Mouse (Mus musculus): ENCODE data around the gene Plek. TPM values are rescaled to one million over a fixed set of nuclear protein-coding genes. Genes with fewer than 3 reads are reported as not detected.

Gene Plek
- polyA plus RNA-seq, 1 experiment: not detected

DNA sequence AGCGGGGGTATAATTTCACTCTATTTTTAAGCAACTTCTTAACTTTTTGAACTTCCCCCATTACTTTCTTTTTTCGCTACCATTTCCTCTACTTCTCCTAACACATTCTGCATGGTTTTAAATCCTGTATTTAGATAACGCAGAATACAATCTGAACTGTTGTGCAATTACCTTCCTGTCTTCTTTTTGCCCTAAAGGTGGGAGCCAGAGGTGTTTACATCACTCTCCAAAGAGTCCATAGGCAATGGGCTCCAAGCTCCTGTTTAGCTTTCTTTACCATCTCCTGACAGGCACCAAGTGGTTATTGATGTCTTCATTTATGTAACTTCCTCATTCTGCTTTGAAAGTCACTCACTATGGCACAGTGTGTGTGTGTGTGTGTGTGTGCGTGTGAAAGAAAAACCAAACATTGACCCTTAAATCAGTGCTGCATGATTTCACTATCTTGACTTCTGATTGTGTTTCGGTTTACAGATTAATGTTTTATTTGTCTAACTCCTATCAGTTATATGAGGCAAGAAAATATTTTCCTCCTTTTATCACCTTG is 73.9 kb downstream of the Plek start:
- H3K36me3 ChIP-seq (ENCODE audit: control insufficient read depth, insufficient read depth, low read length, poor library complexity, severe bottlenecking): no peaks in the 10 kb centered on the region
- no peak for TF ChIP-seq EP300 (IDR thresholded peaks at IDR 0.05; ENCODE audit: insufficient read depth, low read depth, low read length)
- no peak for TF ChIP-seq CTCF (IDR thresholded peaks at IDR 0.05; ENCODE audit: low read depth, low read length)
- TF ChIP-seq POLR2A (IDR thresholded peaks at IDR 0.05; ENCODE audit: insufficient read depth, low read length): no peak

DNA sequence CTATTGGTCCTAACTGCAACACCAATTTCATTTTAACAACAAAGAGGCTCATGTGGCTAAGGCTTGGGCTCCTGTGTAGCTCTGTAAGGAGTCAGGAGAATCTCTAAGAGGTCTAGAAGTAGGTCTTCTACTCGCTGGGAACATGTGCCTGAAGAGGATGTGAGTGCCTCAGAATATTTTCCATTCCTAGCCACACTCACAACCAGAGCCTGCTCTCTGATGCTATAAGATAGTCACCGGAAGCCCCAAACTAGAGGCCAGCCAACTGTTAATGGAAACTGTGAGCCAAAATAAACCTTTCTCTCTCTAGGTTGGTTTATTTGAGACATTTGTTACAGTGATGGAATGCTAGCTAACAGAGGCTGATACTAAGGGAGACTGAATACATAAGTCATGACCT is 74.6 kb downstream of the Plek start:
- Histone ChIP-seq H3K9me3 (replicated peaks; ENCODE audit: control insufficient read depth, insufficient read depth, low read length, poor library complexity, severe bottlenecking) (no peaks in the 10 kb centered on the region), H3K4me3 (ENCODE audit: low read depth, low read length) (no peak overlapping the region), H3K36me3 (ENCODE audit: control insufficient read depth, insufficient read depth, low read length, poor library complexity, severe bottlenecking) (no peaks in the 10 kb centered on the region), H3K4me1 (ENCODE audit: control insufficient read depth, insufficient read depth, low read length) (no peaks in the 10 kb centered on the region), H3K9ac (ENCODE audit: low read depth, poor library complexity, severe bottlenecking) (no peak overlapping the region), H3K27me3 (ENCODE audit: control insufficient read depth, insufficient read depth, low read length, poor library complexity, severe bottlenecking) (no peaks in the 10 kb centered on the region), H3K27ac (ENCODE audit: insufficient read depth, low read length) (no peak overlapping the region)
- no peak for TF ChIP-seq EP300 (IDR thresholded peaks at IDR 0.05; ENCODE audit: insufficient read depth, low read depth, low read length)
- no peak for TF ChIP-seq POLR2A (IDR thresholded peaks at IDR 0.05; ENCODE audit: insufficient read depth, low read length)
- TF ChIP-seq CTCF (IDR thresholded peaks at IDR 0.05; ENCODE audit: low read depth, low read length): no peak

More for the DNA sequence above, 73.9 kb downstream of the Plek start:
- Histone ChIP-seq H3K9me3 (replicated peaks; ENCODE audit: control insufficient read depth, insufficient read depth, low read length, poor library complexity, severe bottlenecking) (no peaks in the 10 kb centered on the region), H3K4me3 (ENCODE audit: low read depth, low read length) (no peak overlapping the region), H3K27me3 (ENCODE audit: control insufficient read depth, insufficient read depth, low read length, poor library complexity, severe bottlenecking) (no peaks in the 10 kb centered on the region), H3K4me1 (ENCODE audit: control insufficient read depth, insufficient read depth, low read length) (no peaks in the 10 kb centered on the region), H3K27ac (ENCODE audit: insufficient read depth, low read length) (no peak overlapping the region), H3K9ac (ENCODE audit: low read depth, poor library complexity, severe bottlenecking) (no peak overlapping the region)

DNA sequence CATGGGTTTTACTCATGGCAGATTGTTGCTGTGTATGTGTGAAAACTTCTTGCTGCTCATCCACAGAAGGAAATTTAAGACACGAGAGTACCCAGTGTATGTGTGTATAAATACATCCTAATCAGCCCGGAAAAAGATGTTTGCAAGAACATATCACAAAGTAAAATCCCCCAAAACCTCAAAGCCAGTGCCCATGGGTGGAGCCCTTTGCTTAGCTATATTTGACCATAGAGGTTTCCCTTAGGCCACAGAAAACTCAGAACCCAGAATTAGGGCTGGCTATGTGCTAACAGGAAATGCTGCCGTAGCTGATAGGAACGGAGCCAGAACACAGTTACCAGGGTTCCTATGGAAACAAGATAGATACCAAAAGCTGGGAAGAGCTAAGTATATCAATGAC is 75.2 kb downstream of the Plek start:
- Histone ChIP-seq H3K9me3 (replicated peaks; ENCODE audit: control insufficient read depth, insufficient read depth, low read length, poor library complexity, severe bottlenecking) (no peaks in the 10 kb centered on the region), H3K4me1 (ENCODE audit: control insufficient read depth, insufficient read depth, low read length) (no peaks in the 10 kb centered on the region), H3K27ac (ENCODE audit: insufficient read depth, low read length) (no peak overlapping the region), H3K4me3 (ENCODE audit: low read depth, low read length) (no peak overlapping the region), H3K27me3 (ENCODE audit: control insufficient read depth, insufficient read depth, low read length, poor library complexity, severe bottlenecking) (no peaks in the 10 kb centered on the region), H3K9ac (ENCODE audit: low read depth, poor library complexity, severe bottlenecking) (no peak overlapping the region), H3K36me3 (ENCODE audit: control insufficient read depth, insufficient read depth, low read length, poor library complexity, severe bottlenecking) (no peaks in the 10 kb centered on the region)
- TF ChIP-seq POLR2A (IDR thresholded peaks at IDR 0.05; ENCODE audit: insufficient read depth, low read length) (no peak), EP300 (IDR thresholded peaks at IDR 0.05; ENCODE audit: insufficient read depth, low read depth, low read length) (no peak), CTCF (IDR thresholded peaks at IDR 0.05; ENCODE audit: low read depth, low read length) (no peak)

DNA sequence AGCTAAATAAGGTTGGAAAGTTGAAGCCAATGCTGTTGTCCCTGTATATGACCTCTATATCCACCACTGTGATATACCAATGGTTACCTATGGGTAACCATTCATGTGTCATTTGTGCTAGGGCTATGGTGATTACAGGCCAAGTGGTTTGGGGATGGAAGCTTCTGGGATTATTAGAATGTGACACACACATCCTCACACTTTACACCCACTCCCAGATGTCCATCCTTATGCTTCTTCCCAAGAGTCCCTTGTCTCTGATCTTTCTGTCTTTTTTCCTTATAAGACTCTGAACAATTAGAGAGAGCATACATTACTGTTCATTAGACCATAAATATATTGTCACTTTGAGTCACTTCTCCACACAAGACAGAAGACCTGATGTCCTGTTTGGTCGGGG is 79.1 kb downstream of the Plek start:
- H3K27ac ChIP-seq (ENCODE audit: insufficient read depth, low read length): no peak overlapping the region
- no peaks in the 10 kb centered on the region for H3K9me3 ChIP-seq (replicated peaks; ENCODE audit: control insufficient read depth, insufficient read depth, low read length, poor library complexity, severe bottlenecking)
- no peak overlapping the region for H3K9ac ChIP-seq (ENCODE audit: low read depth, poor library complexity, severe bottlenecking)
- no peaks in the 10 kb centered on the region for H3K27me3 ChIP-seq (ENCODE audit: control insufficient read depth, insufficient read depth, low read length, poor library complexity, severe bottlenecking)
- no peak for TF ChIP-seq EP300 (IDR thresholded peaks at IDR 0.05; ENCODE audit: insufficient read depth, low read depth, low read length)
- TF ChIP-seq POLR2A (IDR thresholded peaks at IDR 0.05; ENCODE audit: insufficient read depth, low read length): no peak
- TF ChIP-seq CTCF (IDR thresholded peaks at IDR 0.05; ENCODE audit: low read depth, low read length): no peak
- no peak overlapping the region for H3K4me3 ChIP-seq (ENCODE audit: low read depth, low read length)
- H3K4me1 ChIP-seq (ENCODE audit: control insufficient read depth, insufficient read depth, low read length): no peaks in the 10 kb centered on the region
- H3K36me3 ChIP-seq (ENCODE audit: control insufficient read depth, insufficient read depth, low read length, poor library complexity, severe bottlenecking): no peaks in the 10 kb centered on the region

DNA sequence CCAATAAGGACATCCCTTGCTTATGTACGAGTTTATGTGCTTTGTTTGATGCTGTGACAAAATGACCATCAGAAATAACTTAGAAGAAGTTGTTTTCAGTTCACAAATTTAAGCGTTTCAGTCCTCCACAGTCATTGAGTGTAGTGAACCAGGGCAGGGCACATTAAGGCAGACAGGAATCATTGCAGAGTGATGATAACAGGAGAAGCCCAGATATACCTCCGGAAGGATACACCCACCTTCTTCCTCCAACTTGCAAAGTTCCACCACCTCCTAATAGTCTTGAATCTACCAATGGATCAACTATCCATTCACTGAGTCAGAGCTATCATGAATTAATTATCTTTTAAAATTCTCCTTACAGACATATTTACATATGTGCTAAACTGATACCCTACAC is 80.2 kb downstream of the Plek start:
- Histone ChIP-seq H3K4me1 (ENCODE audit: control insufficient read depth, insufficient read depth, low read length) (no peaks in the 10 kb centered on the region), H3K9ac (ENCODE audit: low read depth, poor library complexity, severe bottlenecking) (no peak overlapping the region), H3K27ac (ENCODE audit: insufficient read depth, low read length) (no peak overlapping the region), H3K36me3 (ENCODE audit: control insufficient read depth, insufficient read depth, low read length, poor library complexity, severe bottlenecking) (no peaks in the 10 kb centered on the region), H3K9me3 (replicated peaks; ENCODE audit: control insufficient read depth, insufficient read depth, low read length, poor library complexity, severe bottlenecking) (no peaks in the 10 kb centered on the region), H3K4me3 (ENCODE audit: low read depth, low read length) (no peak overlapping the region), H3K27me3 (ENCODE audit: control insufficient read depth, insufficient read depth, low read length, poor library complexity, severe bottlenecking) (no peaks in the 10 kb centered on the region)
- TF ChIP-seq POLR2A (IDR thresholded peaks at IDR 0.05; ENCODE audit: insufficient read depth, low read length) (no peak), CTCF (IDR thresholded peaks at IDR 0.05; ENCODE audit: low read depth, low read length) (no peak), EP300 (IDR thresholded peaks at IDR 0.05; ENCODE audit: insufficient read depth, low read depth, low read length) (no peak)

DNA sequence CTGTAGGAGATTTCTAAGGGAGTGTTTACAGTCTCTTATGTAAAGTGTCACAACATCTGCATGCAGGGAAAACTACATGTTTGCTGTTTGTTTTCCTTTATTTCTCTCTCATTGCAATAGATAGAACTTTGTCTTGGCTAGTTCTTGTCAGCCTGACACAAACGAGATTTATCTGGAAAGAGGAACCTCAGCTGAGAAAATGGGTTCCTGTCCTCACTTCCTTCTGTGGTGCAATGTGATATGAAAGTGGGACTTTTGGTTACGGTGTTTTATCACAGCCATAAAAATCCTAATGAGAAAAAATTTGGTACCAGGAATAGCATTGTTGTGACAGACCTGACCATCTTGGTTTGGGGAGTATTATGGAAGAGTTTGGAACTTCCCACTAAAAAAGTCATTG is 82.5 kb downstream of the Plek start:
- Histone ChIP-seq H3K27ac (ENCODE audit: insufficient read depth, low read length) (no peak overlapping the region), H3K36me3 (ENCODE audit: control insufficient read depth, insufficient read depth, low read length, poor library complexity, severe bottlenecking) (no peaks in the 10 kb centered on the region), H3K9ac (ENCODE audit: low read depth, poor library complexity, severe bottlenecking) (no peak overlapping the region), H3K4me3 (ENCODE audit: low read depth, low read length) (no peak overlapping the region), H3K9me3 (replicated peaks; ENCODE audit: control insufficient read depth, insufficient read depth, low read length, poor library complexity, severe bottlenecking) (no peaks in the 10 kb centered on the region), H3K4me1 (ENCODE audit: control insufficient read depth, insufficient read depth, low read length) (no peaks in the 10 kb centered on the region), H3K27me3 (ENCODE audit: control insufficient read depth, insufficient read depth, low read length, poor library complexity, severe bottlenecking) (no peaks in the 10 kb centered on the region)
- TF ChIP-seq CTCF (IDR thresholded peaks at IDR 0.05; ENCODE audit: low read depth, low read length): no peak
- TF ChIP-seq POLR2A (IDR thresholded peaks at IDR 0.05; ENCODE audit: insufficient read depth, low read length): no peak
- no peak for TF ChIP-seq EP300 (IDR thresholded peaks at IDR 0.05; ENCODE audit: insufficient read depth, low read depth, low read length)
